Mouse (Mus musculus) hindbrain, postnatal 0 days (tissue): Measurements from ENCODE around the gene Hist1h1c. TPM values are rescaled to one million over a fixed set of nuclear protein-coding genes. Genes with fewer than 3 reads are reported as not detected.

ENCODE experiments used
- ATAC-seq: fragments of 200-750 bp; cut with Nextera tagmentation; 2 replicates; pipeline ENCODE4 v1.8.0; 2017; ENCODE audit warnings: mild to moderate bottlenecking, moderate TSS enrichment, moderate library complexity
- DNase-seq: peaks from one replicate; pipeline ENCODE4 v3.0.0-alpha.2; 2015; ENCODE audit warnings: low spot score
- H3K27ac ChIP-seq: fragments of 300-500 bp; sonication (generic); 2 replicates; pipeline ENCODE4 v1.5.1; 2014; ENCODE audit warnings: mild to moderate bottlenecking
- H3K27me3 ChIP-seq: fragments of 300-500 bp; sonication (generic); 2 replicates; pipeline ENCODE4 v1.6.1; 2014; ENCODE audit warnings: low read length, mixed read lengths; ENCODE audit not compliant: insufficient read depth
- H3K36me3 ChIP-seq: fragments of 300-500 bp; sonication (generic); 2 replicates; pipeline ENCODE4 v1.6.1; 2014; ENCODE audit warnings: low read length, mixed read lengths; ENCODE audit not compliant: insufficient read depth
- H3K4me1 ChIP-seq: fragments of 300-500 bp; sonication (generic); 2 replicates; pipeline ENCODE4 v1.6.1; 2014; ENCODE audit warnings: antibody characterized with exemption, low read length, mixed read lengths; ENCODE audit not compliant: insufficient read depth
- H3K4me2 ChIP-seq: fragments of 300-500 bp; sonication (generic); 2 replicates; pipeline ENCODE4 v1.6.1; 2014; ENCODE audit warnings: low read depth, mild to moderate bottlenecking, low read length, moderate library complexity, mixed read lengths
- H3K4me3 ChIP-seq: fragments of 300-500 bp; sonication (generic); 2 replicates; pipeline ENCODE4 v1.5.1; 2014; ENCODE audit warnings: low read length
- H3K9ac ChIP-seq: fragments of 300-500 bp; sonication (generic); replicated peaks from 2 replicates; pipeline ENCODE4 v1.6.1; 2014; ENCODE audit warnings: mild to moderate bottlenecking, low read length, moderate library complexity, mixed read lengths
- H3K9me3 ChIP-seq: fragments of 300-500 bp; sonication (generic); 2 replicates; pipeline ENCODE4 v1.6.1; 2016; ENCODE audit warnings: low read length, mixed read lengths
- CTCF ChIP-seq: IDR thresholded peaks from 2 replicates; pipeline ENCODE4 v1.5.1; 2016; ENCODE audit warnings: antibody characterized with exemption, control low read depth, low read depth
- WGBS: fragments of 180-500 bp; shearing (Covaris S2); extraction: QIAGEN DNeasy Blood & Tissue Kit; methylation state at CpG from one replicate; pipeline ENCODE4 v1.1.7; 2014; 5-methylcytosine and 5-hydroxymethylcytosine counted together
- polyA plus RNA-seq: library from polyadenylated mRNA; unstranded; fragments of >200 nt; fragmentation: Nextera tagmentation; extraction: Ambion mirVana; gene quantifications from 2 replicates; pipeline ENCODE4 v1.2.1, GENCODE M21; 2015
- total RNA-seq: library from RNA; depleted of rRNA; stranded (reverse); fragments of >200 nt; gene quantifications from 2 replicates; pipeline ENCODE4 v1.2.3, GENCODE M21; 2014

Hist1h1c gene
- total and polyA plus RNA-seq, 2 experiments from 2014 or later = 31.4 to 508 TPM

- H3K4me1 ChIP-seq = peaks cover 6% of the 10 kb centered on the region; the same call in 1 of the 2 replicates
- peak overlapping the region; percentile 74 for H3K9ac ChIP-seq
- no peaks in the 10 kb centered on the region for H3K9me3 ChIP-seq
- under 1% methylated on average over 39 of the region's 39 CpGs for WGBS
- peak; percentile 93 for ATAC-seq
- peak overlapping the region; percentile 94 for H3K27ac ChIP-seq
- peak overlapping the region; percentile 52 for H3K4me3 ChIP-seq
- peak; percentile 97 for DNase-seq
- H3K4me2 ChIP-seq = peak overlapping the region; percentile 98
- no peaks in the 10 kb centered on the region for H3K36me3 ChIP-seq
- TF ChIP-seq CTCF = no peak
- H3K27me3 ChIP-seq = no peaks in the 10 kb centered on the region
Observed at GRCm38 (mm10) chr13:23739069-23739921, 687 bp downstream of the Hist1h1c start.

GRCm38 (mm10) chr13:23739922-23740252 lies 1.3 kb downstream of the Hist1h1c start:
- H3K4me3 ChIP-seq = peak overlapping the region; percentile 52
- H3K9ac ChIP-seq = peak overlapping the region; percentile 74
- H3K4me2 ChIP-seq = peak overlapping the region; percentile 98
- no peak for TF ChIP-seq CTCF
- WGBS = under 1% methylated on average over 14 of the region's 14 CpGs
- peak overlapping the region; percentile 94 for H3K27ac ChIP-seq
- DNase-seq = no peak
- H3K27me3 ChIP-seq = no peaks in the 10 kb centered on the region
- peaks cover 6% of the 10 kb centered on the region; the same call in 1 of the 2 replicates for H3K4me1 ChIP-seq
- H3K36me3 ChIP-seq = no peaks in the 10 kb centered on the region
- ATAC-seq = no peak
- H3K9me3 ChIP-seq = no peaks in the 10 kb centered on the region

GRCm38 (mm10) chr13:23740256-23740840 lies 1.7 kb downstream of the Hist1h1c start:
- no peak for TF ChIP-seq CTCF
- Histone ChIP-seq H3K4me1 (peaks cover 6% of the 10 kb centered on the region; the same call in 1 of the 2 replicates), H3K27ac (peak overlapping the region; percentile 94; the same call in 1 of the 2 replicates), H3K4me3 (peak overlapping the region; percentile 52), H3K36me3 (no peaks in the 10 kb centered on the region), H3K27me3 (no peaks in the 10 kb centered on the region), H3K4me2 (peak overlapping the region; percentile 98), H3K9ac (peak overlapping the region; percentile 74), H3K9me3 (no peaks in the 10 kb centered on the region)
- ATAC-seq = no peak
- DNase-seq = no peak
- WGBS = 33% methylated on average over 13 of the region's 13 CpGs

- Histone ChIP-seq H3K4me2 (0 out of 2 replicates have a peak overlapping the region, but pooled peaks have one; percentile 98), H3K4me1 (peaks cover 6% of the 10 kb centered on the region; the same call in 1 of the 2 replicates), H3K36me3 (no peaks in the 10 kb centered on the region), H3K9ac (no peak overlapping the region), H3K4me3 (no peak overlapping the region), H3K9me3 (no peaks in the 10 kb centered on the region), H3K27me3 (no peaks in the 10 kb centered on the region), H3K27ac (no peak overlapping the region)
- WGBS = 67% methylated on average over 5 of the region's 5 CpGs
- DNase-seq (no peak), ATAC-seq (no peak)
- no peak for TF ChIP-seq CTCF
Observed at GRCm38 (mm10) chr13:23740910-23741309, 2.3 kb downstream of the Hist1h1c start.

- Histone ChIP-seq H3K4me3 (no peak overlapping the region), H3K27me3 (no peaks in the 10 kb centered on the region), H3K9ac (no peak overlapping the region), H3K36me3 (no peaks in the 10 kb centered on the region), H3K4me2 (no peak overlapping the region), H3K27ac (no peak overlapping the region), H3K4me1 (peaks cover 6% of the 10 kb centered on the region; the same call in 1 of the 2 replicates), H3K9me3 (no peaks in the 10 kb centered on the region)
- TF ChIP-seq CTCF = no peak
- no peak for ATAC-seq
- DNase-seq = no peak
Observed at GRCm38 (mm10) chr13:23742007-23742406, 3.4 kb downstream of the Hist1h1c start.

GRCm38 (mm10) chr13:23743215-23743614 lies 4.6 kb downstream of the Hist1h1c start:
- no peak overlapping the region for H3K27ac ChIP-seq
- H3K4me3 ChIP-seq = no peak overlapping the region
- H3K4me2 ChIP-seq = no peak overlapping the region
- no peak overlapping the region for H3K9ac ChIP-seq
- H3K36me3 ChIP-seq = no peaks in the 10 kb centered on the region
- peaks cover under 1% of the 10 kb centered on the region; the same call in 1 of the 2 replicates for H3K4me1 ChIP-seq
- H3K27me3 ChIP-seq = no peaks in the 10 kb centered on the region
- H3K9me3 ChIP-seq = no peaks in the 10 kb centered on the region
- WGBS = 91% methylated on average over 5 of the region's 5 CpGs
- TF ChIP-seq CTCF = no peak
- ATAC-seq = no peak
- no peak for DNase-seq
